Mouse (Mus musculus) kidney, embryonic 14.5 days (tissue): Measurements from ENCODE around the gene Lbhd2. TPM values are rescaled to one million over a fixed set of nuclear protein-coding genes. Genes with fewer than 3 reads are reported as not detected.
A peak's percentile ranks its signal among the peaks of the same experiment; 100 is the strongest.

Source experiments
- ATAC-seq: fragments of 200-750 bp; cut with Nextera tagmentation; 2 replicates; pipeline ENCODE4 v1.8.0; 2017; ENCODE audit warnings: moderate number of reproducible peaks, mild to moderate bottlenecking, moderate TSS enrichment, moderate library complexity; ENCODE audit not compliant: low FRiP score, low TSS enrichment
- H3K27ac ChIP-seq: fragments of 300-500 bp; sonication (generic); 2 replicates; pipeline ENCODE4 v1.5.1; 2014; ENCODE audit warnings: low read depth, mild to moderate bottlenecking, low read length, moderate library complexity, mixed read lengths
- H3K27me3 ChIP-seq: fragments of 300-500 bp; sonication (generic); 2 replicates; pipeline ENCODE4 v1.6.1; 2014; ENCODE audit warnings: mild to moderate bottlenecking, low read length; ENCODE audit not compliant: control insufficient read depth, insufficient read depth
- H3K36me3 ChIP-seq: fragments of 300-500 bp; sonication (generic); 2 replicates; pipeline ENCODE4 v1.6.1; 2014; ENCODE audit warnings: low read length, mixed read lengths; ENCODE audit not compliant: control insufficient read depth, insufficient read depth
- H3K4me1 ChIP-seq: fragments of 300-500 bp; sonication (generic); 2 replicates; pipeline ENCODE4 v1.6.1; 2014; ENCODE audit warnings: low read length, mixed read lengths; ENCODE audit not compliant: control insufficient read depth, insufficient read depth
- H3K4me2 ChIP-seq: fragments of 300-500 bp; sonication (generic); replicated peaks from 2 replicates; pipeline ENCODE4 v1.6.1; 2014; ENCODE audit warnings: low read depth, mild to moderate bottlenecking, low read length
- H3K4me3 ChIP-seq: fragments of 300-500 bp; sonication (generic); 2 replicates; pipeline ENCODE4 v1.5.1; 2014; ENCODE audit warnings: mild to moderate bottlenecking, low read length
- H3K9ac ChIP-seq: fragments of 300-500 bp; sonication (generic); 2 replicates; pipeline ENCODE4 v1.6.1; 2014; ENCODE audit warnings: low read depth, mild to moderate bottlenecking, low read length, moderate library complexity
- H3K9me3 ChIP-seq: fragments of 300-500 bp; sonication (generic); 2 replicates; pipeline ENCODE4 v1.6.1; 2016; ENCODE audit warnings: low read length; ENCODE audit not compliant: control insufficient read depth
- WGBS: fragments of 180-500 bp; shearing (Covaris S2); extraction: QIAGEN DNeasy Blood & Tissue Kit; methylation state at CpG from one replicate; pipeline ENCODE4 v1.1.7; 2014; 5-methylcytosine and 5-hydroxymethylcytosine counted together
- polyA plus RNA-seq: library from polyadenylated mRNA; unstranded; fragments of >200 nt; fragmentation: Nextera tagmentation; extraction: Ambion mirVana; gene quantifications from 2 replicates; pipeline ENCODE4 v1.2.1, GENCODE M21; 2014

The Lbhd2 gene
- polyA plus RNA-seq, 1 experiment from 2014 or later: 5.8 TPM

DNA sequence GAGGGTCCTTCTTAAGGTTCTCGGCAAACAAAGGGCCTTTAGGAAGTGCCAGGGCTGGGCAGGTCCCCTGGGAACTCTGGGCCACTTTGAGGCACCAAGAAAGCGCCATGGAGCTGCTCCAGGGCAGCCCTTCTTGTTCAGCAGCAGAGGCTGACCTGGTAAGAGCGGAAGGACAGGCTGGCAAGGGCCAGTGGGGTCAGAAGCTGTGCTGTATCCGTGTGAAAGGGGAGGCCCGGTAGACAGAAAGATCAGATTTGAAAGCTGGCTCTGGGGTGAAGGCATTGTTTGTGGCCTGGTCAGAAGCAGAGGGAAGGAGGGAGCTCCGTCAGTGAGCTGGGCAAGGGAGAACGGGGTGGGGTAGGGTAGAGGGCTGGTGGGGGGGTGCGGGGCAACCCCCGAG is 40.7 kb downstream of the Lbhd2 start:
- H3K4me3 ChIP-seq: no peak overlapping the region
- H3K4me1 ChIP-seq: peaks cover 59% of the 10 kb centered on the region
- H3K36me3 ChIP-seq: 0 out of 2 replicates have a peak, but pooled peaks cover 3% of the 10 kb centered on the region
- peaks cover 73% of the 10 kb centered on the region for H3K27me3 ChIP-seq
- H3K27ac ChIP-seq: no peak overlapping the region
- no peak for ATAC-seq
- H3K4me2 ChIP-seq: no peak overlapping the region; the same call in 1 of the 2 replicates
- no peak overlapping the region; the same call in 1 of the 2 replicates for H3K9ac ChIP-seq
- 35% methylated on average over 9 of the region's 9 CpGs for WGBS
- no peaks in the 10 kb centered on the region for H3K9me3 ChIP-seq

DNA sequence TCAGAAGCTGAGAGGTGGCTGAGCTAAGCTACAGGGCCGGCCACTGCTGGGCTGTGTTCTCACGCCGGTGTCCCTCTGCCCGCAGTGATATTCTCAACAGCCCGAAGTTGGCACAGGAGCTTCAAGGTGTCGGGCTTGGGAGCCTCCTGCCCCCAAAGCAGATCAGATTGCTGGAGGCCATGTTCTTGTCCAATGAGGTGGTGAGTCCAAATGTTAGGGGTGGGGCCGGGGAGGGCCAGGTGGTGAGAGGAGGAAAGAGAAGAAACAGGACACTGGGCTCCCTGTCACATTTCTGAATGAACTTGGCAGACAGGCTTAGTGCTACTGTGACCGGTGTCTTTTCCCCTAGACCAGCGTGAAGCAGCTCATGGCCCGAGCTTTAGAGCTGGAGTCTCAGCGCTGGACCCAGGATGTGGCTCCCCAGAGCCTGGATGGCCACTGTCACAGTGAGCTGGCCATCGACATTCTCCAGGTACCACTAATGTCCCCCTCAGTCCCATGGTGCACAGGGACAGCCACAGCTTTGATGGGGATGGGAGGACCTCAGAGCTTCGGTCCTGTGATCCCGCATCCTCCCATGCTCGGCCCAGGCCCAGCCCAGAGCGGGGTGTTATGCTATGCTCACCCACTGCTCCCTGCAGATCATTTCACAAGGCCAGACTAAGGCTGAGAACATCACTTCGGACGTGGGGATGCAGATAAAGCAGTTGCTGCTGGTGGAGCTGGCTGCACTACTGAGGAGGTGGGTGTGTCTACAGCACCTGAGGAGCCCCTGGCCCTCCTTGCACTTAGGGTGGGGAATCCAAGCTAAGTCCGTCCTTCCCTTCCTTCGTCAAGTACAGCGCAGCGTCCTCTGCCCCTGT is 41.5 kb downstream of the Lbhd2 start:
- Histone ChIP-seq H3K9ac (no peak overlapping the region), H3K36me3 (0 out of 2 replicates have a peak, but pooled peaks cover 3% of the 10 kb centered on the region), H3K4me3 (0 out of 2 replicates have a peak overlapping the region, but pooled peaks have one; percentile 2), H3K27ac (0 out of 2 replicates have a peak overlapping the region, but pooled peaks have one; percentile 51), H3K27me3 (peaks cover 68% of the 10 kb centered on the region), H3K4me1 (peaks cover 59% of the 10 kb centered on the region), H3K9me3 (no peaks in the 10 kb centered on the region), H3K4me2 (no peak overlapping the region; the same call in 1 of the 2 replicates)
- WGBS: 21% methylated on average over 22 of the region's 22 CpGs
- no peak for ATAC-seq

DNA sequence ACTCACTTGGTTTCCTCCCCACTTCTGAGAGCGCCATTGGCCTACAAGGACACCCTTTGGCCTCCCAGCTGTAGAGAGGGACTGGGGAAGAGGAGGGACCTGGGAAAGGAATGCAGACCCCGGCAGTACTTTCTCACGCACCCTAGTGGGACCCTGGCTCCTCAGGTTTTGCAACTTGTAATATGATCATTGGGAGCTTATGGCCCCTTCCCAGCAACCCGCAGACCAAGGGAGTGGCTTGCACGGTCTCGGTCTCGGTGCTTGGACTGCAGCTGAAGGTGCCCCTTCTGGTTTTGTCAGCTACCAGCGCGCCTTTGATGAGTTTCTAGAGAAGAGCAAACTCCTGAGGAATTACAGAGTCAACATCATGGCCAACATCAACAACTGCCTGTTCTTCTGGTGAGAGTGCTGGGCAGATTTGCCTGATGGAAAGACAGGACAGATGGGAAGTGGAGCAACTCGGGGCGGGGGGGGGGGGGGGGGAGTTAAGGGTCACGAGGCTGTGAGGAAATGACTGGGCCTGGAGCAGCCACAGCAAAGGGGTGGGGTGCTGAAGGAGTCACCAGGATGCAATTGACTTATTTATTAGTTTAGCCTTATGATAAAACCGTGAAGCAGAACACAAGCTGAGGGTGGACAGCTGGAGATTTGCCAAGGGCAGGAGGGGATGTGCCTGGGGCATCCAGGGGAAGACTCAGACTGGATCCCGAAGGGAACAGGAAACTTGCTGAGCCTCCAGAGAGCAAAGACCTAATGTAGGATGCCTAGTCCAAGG is 42.5 kb downstream of the Lbhd2 start:
- ATAC-seq: 0 out of 2 replicates have a peak, but pooled peaks have one; percentile 16
- WGBS: 9% methylated on average over 14 of the region's 14 CpGs
- H3K27me3 ChIP-seq: peaks cover 58% of the 10 kb centered on the region
- H3K9ac ChIP-seq: 0 out of 2 replicates have a peak overlapping the region, but pooled peaks have one; percentile 8
- H3K9me3 ChIP-seq: no peaks in the 10 kb centered on the region
- H3K4me1 ChIP-seq: peaks cover 63% of the 10 kb centered on the region
- peak overlapping the region; percentile 12; the same call in 1 of the 2 replicates for H3K4me2 ChIP-seq
- 0 out of 2 replicates have a peak, but pooled peaks cover 3% of the 10 kb centered on the region for H3K36me3 ChIP-seq
- peak overlapping the region; percentile 51 for H3K27ac ChIP-seq
- peak overlapping the region; percentile 2; the same call in 1 of the 2 replicates for H3K4me3 ChIP-seq

DNA sequence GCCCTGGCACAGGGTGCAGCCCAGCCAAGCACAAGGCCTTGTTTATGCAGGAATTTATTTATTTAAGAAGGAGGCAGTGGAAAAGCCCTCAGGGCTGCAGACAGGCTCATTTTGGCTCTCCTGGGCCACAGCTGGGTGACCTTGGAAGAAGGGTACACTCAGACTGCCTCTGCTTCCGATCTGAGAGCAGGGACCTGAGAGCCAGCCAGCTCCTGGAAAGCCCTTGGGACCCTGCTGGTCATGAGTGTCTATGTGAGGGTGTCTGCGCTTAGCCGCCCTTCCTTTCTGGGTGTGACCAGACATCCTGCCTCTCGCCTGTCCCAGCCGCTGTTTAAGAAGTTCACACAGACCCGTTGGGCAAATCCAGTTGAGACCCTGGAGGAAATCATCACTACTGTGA is 43.8 kb downstream of the Lbhd2 start:
- no peaks in the 10 kb centered on the region for H3K9me3 ChIP-seq
- H3K4me1 ChIP-seq: peaks cover 71% of the 10 kb centered on the region
- no peak overlapping the region for H3K4me2 ChIP-seq
- no peak for ATAC-seq
- WGBS: 43% methylated on average over 6 of the region's 6 CpGs
- H3K27ac ChIP-seq: peak overlapping the region; percentile 51; the same call in 1 of the 2 replicates
- H3K9ac ChIP-seq: 0 out of 2 replicates have a peak overlapping the region, but pooled peaks have one; percentile 18
- peaks cover 45% of the 10 kb centered on the region for H3K27me3 ChIP-seq
- H3K4me3 ChIP-seq: no peak overlapping the region
- H3K36me3 ChIP-seq: 0 out of 2 replicates have a peak, but pooled peaks cover 3% of the 10 kb centered on the region

DNA sequence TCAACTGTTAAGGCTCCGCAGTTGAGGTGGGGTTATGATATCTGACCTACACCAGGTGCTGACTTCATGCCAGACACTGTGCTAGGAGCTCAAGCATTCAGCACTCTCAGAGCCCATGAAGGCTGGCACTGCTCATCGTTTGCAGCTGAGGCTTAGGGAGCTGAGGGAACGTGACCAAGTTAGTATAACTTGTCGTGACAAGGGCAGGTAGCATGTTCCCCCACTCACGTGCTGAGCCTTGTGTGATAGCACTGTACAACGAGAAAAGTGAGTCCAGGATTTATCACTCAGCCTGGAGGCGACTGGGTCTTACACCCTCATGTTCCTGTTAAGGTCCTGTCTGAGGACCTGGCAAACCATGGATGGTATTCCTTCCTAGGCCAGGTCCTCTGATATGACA is 45.0 kb downstream of the Lbhd2 start:
- Histone ChIP-seq H3K4me3 (no peak overlapping the region), H3K4me1 (peaks cover 66% of the 10 kb centered on the region), H3K27ac (no peak overlapping the region), H3K9me3 (no peaks in the 10 kb centered on the region), H3K27me3 (peaks cover 33% of the 10 kb centered on the region), H3K36me3 (0 out of 2 replicates have a peak, but pooled peaks cover 3% of the 10 kb centered on the region), H3K9ac (no peak overlapping the region), H3K4me2 (no peak overlapping the region)
- ATAC-seq: no peak
- 76% methylated on average over 7 of the region's 7 CpGs for WGBS

DNA sequence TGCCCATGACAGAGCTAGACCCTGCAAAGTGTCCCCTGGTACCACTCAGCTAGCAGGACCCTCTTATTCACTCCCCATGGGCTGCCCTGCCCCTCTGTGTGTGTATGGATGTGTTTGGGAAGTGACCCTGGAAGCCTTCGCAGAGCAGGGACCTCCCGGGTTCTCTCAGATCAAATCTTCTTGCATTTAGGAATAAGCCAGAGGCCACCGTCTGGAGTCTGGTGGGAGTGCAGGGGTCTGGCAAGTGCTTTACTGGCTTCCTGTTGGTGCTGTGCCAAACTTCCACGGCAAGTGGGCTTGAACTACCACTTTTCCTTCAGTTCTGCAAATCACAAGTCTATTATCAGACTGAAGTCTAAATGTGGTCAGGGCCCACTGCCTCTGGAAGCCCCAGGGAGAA is 47.4 kb downstream of the Lbhd2 start:
- no peak for ATAC-seq
- Histone ChIP-seq H3K4me1 (peaks cover 41% of the 10 kb centered on the region), H3K9me3 (no peaks in the 10 kb centered on the region), H3K27ac (no peak overlapping the region), H3K27me3 (peaks cover 11% of the 10 kb centered on the region), H3K4me3 (no peak overlapping the region), H3K36me3 (0 out of 2 replicates have a peak, but pooled peaks cover 3% of the 10 kb centered on the region), H3K9ac (no peak overlapping the region), H3K4me2 (no peak overlapping the region)
- 19% methylated on average over 4 of the region's 4 CpGs for WGBS

DNA sequence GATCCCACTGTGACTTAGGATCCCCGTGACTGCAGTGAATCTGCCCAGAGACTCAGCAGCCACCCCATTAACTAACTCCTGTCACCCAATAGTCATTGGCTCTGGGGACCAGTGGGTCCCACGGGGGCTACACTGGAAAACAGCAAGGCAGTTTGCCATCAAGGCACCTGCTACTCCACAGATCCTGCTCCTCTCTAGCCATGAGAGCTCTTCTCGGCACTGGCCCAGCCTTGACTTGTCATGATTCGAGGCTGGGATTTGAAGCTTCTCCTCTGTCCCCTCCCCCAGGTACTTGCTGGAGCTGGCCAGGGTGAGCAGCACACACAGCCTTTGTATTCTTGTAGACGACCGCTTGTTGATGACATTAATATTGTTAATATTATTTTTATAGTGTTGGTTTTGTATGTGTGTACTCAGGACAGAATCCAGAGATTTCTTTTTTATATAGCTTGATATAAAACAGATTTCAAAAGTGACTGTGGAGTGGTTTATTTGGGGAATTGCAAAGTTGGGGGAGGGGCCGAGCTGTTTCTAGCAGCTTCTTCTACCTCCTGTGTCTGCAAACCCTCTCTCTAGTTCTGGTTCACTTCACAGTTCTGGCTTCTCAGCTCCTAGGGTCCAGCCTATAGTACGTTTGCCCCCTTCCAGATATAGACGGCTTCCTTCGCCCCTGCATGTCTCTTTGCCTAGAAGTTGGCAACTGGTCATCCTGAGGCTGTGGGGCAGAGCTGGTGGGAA is 48.1 kb downstream of the Lbhd2 start:
- no peak for ATAC-seq
- WGBS: 67% methylated on average over 10 of the region's 10 CpGs
- H3K4me2 ChIP-seq: no peak overlapping the region
- no peak overlapping the region for H3K27ac ChIP-seq
- 0 out of 2 replicates have a peak, but pooled peaks cover 3% of the 10 kb centered on the region for H3K36me3 ChIP-seq
- H3K4me1 ChIP-seq: peaks cover 34% of the 10 kb centered on the region
- H3K27me3 ChIP-seq: peaks cover 11% of the 10 kb centered on the region
- H3K4me3 ChIP-seq: no peak overlapping the region
- H3K9ac ChIP-seq: no peak overlapping the region
- no peaks in the 10 kb centered on the region for H3K9me3 ChIP-seq

DNA sequence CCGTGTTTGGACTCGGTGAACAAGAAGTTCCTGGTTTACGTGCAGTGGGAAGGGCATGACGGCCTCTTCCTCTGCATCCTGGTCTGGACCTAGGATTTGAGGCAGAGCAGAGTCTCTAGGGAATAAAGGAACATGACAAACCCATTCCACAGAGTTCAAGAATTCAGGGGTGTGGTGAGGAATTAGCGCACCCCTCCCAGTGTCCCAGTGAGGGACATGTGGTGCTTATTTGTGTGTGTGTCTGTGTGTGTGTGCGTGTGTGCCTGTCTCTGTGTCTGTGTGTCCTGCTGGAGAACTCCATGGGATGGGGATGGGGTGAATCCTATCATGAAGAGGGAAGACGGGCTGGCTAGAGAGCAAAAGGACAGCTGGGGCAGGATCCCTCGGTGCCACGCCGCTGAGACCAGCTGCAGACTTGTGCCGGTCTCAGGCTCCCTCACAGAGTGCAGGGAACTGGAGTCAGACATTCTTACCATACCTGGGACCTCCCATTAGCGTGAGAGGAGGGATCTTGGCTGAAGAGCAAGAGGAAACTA is 48.8 kb downstream of the Lbhd2 start:
- Histone ChIP-seq H3K9ac (no peak overlapping the region), H3K36me3 (0 out of 2 replicates have a peak, but pooled peaks cover 3% of the 10 kb centered on the region), H3K4me2 (no peak overlapping the region; the same call in 1 of the 2 replicates), H3K9me3 (no peaks in the 10 kb centered on the region), H3K27ac (no peak overlapping the region), H3K27me3 (peaks cover 11% of the 10 kb centered on the region), H3K4me1 (peaks cover 32% of the 10 kb centered on the region), H3K4me3 (no peak overlapping the region)
- no peak for ATAC-seq
- WGBS: 69% methylated on average over 12 of the region's 12 CpGs
